Mouse (Mus musculus) CD4-positive, CD25-positive, alpha-beta regulatory T cell (primary cell): ENCODE measurements around the gene Abca4. TPM values are rescaled to one million over a fixed set of nuclear protein-coding genes. Genes with fewer than 3 reads are reported as not detected.

ENCODE experiments used
- polyA plus RNA-seq: library from polyadenylated mRNA; unstranded; fragments of 100-300 nt; shearing (Covaris generic); gene quantifications from one replicate; pipeline ENCODE4 v1.2.1, GENCODE M21; 2017

The Abca4 gene
- not detected for polyA plus RNA-seq

DNA sequence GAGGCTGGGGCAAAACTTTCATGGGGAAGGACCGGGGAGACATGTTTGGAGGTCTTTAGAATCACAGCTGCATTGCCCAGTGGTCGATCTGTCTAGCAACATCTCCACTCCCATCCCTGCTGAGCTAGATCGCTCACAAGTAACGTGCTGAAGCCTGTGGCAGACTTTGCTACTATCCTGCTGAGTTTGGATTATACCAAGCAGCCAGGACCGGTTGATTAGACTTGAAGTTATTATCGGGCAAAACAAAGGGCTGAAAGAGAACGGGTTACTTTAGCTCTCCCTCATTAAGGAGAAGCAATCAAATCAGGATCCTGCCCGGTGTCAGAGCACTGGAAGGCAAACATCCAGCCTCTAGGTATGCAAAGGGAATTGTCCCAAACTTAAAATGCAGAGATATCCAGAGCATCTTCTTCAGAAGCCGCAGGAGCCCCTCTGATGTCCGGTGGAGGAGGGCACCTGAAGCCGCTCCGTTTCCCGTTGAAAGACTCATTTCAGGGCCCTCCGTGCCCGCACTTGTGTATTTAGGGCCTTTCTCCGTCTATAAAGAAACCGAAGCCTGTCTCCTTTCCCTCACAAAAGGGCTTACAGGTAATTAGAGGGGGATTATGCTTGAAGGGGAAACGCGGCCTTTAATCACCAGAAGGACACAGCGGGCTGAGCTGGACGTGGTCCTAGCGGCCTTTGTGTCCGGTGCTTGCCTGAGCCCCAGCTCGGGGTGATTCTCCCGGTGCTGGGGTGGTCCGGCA is at the start of gene Abca4:
Gene Abca4, plus strand, starts transcription at position 645 of the 749 bp plus-strand sequence.

Other genes starting within 250 kb of the Abca4 start
- 17.9 TPM for gene Abcd3, start 229.1 kb upstream of the Abca4 start, polyA plus RNA-seq
- 2.3 TPM for gene Arhgap29, start 91.9 kb upstream of the Abca4 start, polyA plus RNA-seq
- 90.3 TPM for gene Gclm, start 201.1 kb downstream of the Abca4 start, polyA plus RNA-seq
- gene Dnttip2, start 229.9 kb downstream of the Abca4 start, polyA plus RNA-seq = 92.5 TPM
- 0.65 TPM for gene Bcar3, start 249.7 kb downstream of the Abca4 start, polyA plus RNA-seq